Mouse (Mus musculus) heart, embryonic 14.5 days (tissue): Measurements from ENCODE around the gene Sit1. TPM values are rescaled to one million over a fixed set of nuclear protein-coding genes. Genes with fewer than 3 reads are reported as not detected.

Source experiments
- ATAC-seq: fragments of 200-750 bp; cut with Nextera tagmentation; 2 replicates; pipeline ENCODE4 v1.8.0; 2017; ENCODE audit warnings: low read depth, moderate TSS enrichment; ENCODE audit not compliant: insufficient number of reproducible peaks, insufficient read depth, low FRiP score
- H3K27ac ChIP-seq, 2 experiments: fragments of 200-500 bp in 1 of 2; fragments of 300-500 bp in 1 of 2; sonication (generic) in 1 of 2; replicated peaks in 1 of 2; 2 replicates each; pipeline ENCODE4 v1.5.1; 2012 to 2014; ENCODE audit warnings: low read depth in 2 of 2, low read length in 2 of 2, control low read depth in 1 of 2, mild to moderate bottlenecking in 1 of 2, mixed read lengths in 1 of 2; ENCODE audit not compliant: control insufficient read depth in 1 of 2, insufficient read depth in 1 of 2
- H3K27me3 ChIP-seq: fragments of 300-500 bp; sonication (generic); 2 replicates; pipeline ENCODE4 v1.6.1; 2014; ENCODE audit warnings: mild to moderate bottlenecking, low read length, control low read depth; ENCODE audit not compliant: control insufficient read depth, insufficient read depth
- H3K36me3 ChIP-seq: fragments of 300-500 bp; sonication (generic); 2 replicates; pipeline ENCODE4 v1.6.1; 2014; ENCODE audit warnings: mild to moderate bottlenecking, control low read depth, low read length, mixed read lengths; ENCODE audit not compliant: control insufficient read depth, insufficient read depth
- H3K4me1 ChIP-seq, 2 experiments: fragments of 200-500 bp in 1 of 2; fragments of 300-500 bp in 1 of 2; sonication (generic) in 1 of 2; 2 replicates each; pipeline ENCODE4 v1.6.1; 2012 to 2014; ENCODE audit warnings: low read length in 2 of 2, control low read depth in 1 of 2, mixed read lengths in 1 of 2; ENCODE audit not compliant: control insufficient read depth in 2 of 2, insufficient read depth in 2 of 2
- H3K4me2 ChIP-seq: fragments of 300-500 bp; sonication (generic); 2 replicates; pipeline ENCODE4 v1.6.1; 2014; ENCODE audit warnings: mild to moderate bottlenecking, low read length
- H3K4me3 ChIP-seq, 2 experiments: fragments of 200-500 bp in 1 of 2; fragments of 300-500 bp in 1 of 2; sonication (generic) in 1 of 2; 2 replicates each; pipeline ENCODE4 v1.5.1; 2012 to 2014; ENCODE audit warnings: low read length in 2 of 2, mild to moderate bottlenecking in 2 of 2, control low read depth in 1 of 2, low read depth in 1 of 2, moderate library complexity in 1 of 2; ENCODE audit not compliant: control insufficient read depth in 1 of 2, insufficient read depth in 1 of 2
- H3K9ac ChIP-seq: fragments of 300-500 bp; sonication (generic); 2 replicates; pipeline ENCODE4 v1.6.1; 2014; ENCODE audit warnings: mild to moderate bottlenecking, low read length
- H3K9me3 ChIP-seq: fragments of 300-500 bp; sonication (generic); 2 replicates; pipeline ENCODE4 v1.6.1; 2016; ENCODE audit warnings: low read length, control low read depth; ENCODE audit not compliant: control insufficient read depth
- WGBS: fragments of 180-500 bp; shearing (Covaris S2); extraction: QIAGEN DNeasy Blood & Tissue Kit; methylation state at CpG from one replicate; pipeline ENCODE4 v1.1.7; 2014; 5-methylcytosine and 5-hydroxymethylcytosine counted together
- polyA plus RNA-seq: library from polyadenylated mRNA; unstranded; fragments of >200 nt; fragmentation: Nextera tagmentation; extraction: Ambion mirVana; gene quantifications from 2 replicates; pipeline ENCODE4 v1.2.1, GENCODE M21; 2014

Gene Sit1
- polyA plus RNA-seq, 1 experiment from 2014 or later: not detected

DNA sequence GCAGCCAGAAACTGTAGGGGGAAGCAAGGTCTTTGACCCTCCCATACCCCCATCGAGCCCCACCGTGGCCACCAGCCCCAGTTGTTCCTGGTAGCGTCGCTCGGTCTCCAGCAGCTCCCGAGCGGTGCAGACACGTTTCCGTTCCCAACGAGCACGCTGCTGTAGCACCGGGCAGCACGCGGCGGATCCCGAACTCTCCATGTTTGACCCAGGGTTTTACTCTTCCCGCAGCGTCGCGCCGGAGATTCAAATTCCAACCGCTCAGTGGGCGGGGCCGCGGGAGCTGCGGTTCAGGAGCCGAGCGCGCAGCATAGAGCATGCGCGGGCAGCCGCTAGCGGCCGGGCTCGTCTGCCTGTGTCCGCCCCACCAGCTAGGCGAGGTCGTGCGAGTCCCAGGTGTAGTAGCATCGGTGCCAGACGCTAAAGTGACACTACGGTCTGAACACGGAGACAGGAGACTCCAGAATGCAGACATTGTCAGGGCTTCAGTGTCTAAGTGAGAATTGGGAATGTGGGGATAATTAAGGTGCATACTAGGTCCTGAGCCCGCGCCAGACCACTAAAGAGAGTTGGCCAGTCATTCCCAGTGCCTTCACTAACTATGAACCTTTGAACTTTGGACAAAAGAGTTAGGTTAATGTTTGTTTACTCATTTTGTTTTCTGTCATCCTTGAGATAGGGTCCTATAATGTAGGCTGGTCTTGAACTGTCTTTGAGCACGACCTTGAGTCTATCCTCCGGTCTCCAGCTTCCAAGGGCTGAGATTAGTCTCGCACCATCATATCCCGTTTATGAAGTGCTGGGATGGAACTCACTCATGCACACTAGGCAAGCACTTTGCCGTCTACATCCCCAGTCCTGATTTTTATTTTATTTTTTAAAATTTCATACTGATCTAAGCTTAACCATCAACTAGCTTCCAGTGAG, 16.1 kb upstream of the Sit1 start, which contains the start of gene Arhgef39:
Gene Arhgef39, minus strand, starts transcription at position 289 of the 927 bp plus-strand sequence.
- Histone ChIP-seq H3K27me3 (no peaks in the 10 kb centered on the region), H3K9ac (peak within 1 kb of the TSS; percentile 82), H3K27ac (peak within 1 kb of the TSS; percentile 19 to 35; a peak in 2 of 4 replicates), H3K4me3 (peak within 1 kb of the TSS; percentile 57 to 72), H3K36me3 (peaks cover 25% of the 10 kb centered on the region), H3K4me2 (peak within 1 kb of the TSS; percentile 84), H3K9me3 (no peaks in the 10 kb centered on the region), H3K4me1 (peaks cover 22 to 43% of the 10 kb centered on the region in 2 experiments)
- ATAC-seq: peak; percentile 78
- 7% methylated on average over 50 of the region's 50 CpGs for WGBS

DNA sequence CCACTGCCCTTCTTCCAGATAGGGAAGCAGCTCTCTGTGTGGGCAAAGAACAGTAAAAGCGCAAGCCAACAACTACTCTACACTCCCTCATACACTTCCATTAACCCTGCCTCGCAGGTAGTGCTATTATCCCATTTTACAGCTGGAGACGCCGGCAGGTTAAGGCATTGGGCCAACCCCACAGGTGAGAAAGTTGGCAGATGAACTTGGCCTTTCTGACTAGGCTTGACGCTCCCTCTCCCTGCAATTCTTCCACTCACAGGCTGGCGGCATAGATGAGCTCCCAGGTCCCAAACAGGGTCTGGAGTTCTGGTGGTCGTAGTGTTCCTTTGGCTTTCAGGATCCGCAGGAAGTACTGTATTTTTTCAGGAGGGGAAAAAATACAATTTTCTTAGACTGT, 15.4 kb upstream of the Sit1 start:
- Histone ChIP-seq H3K9ac (peak overlapping the region; percentile 82), H3K4me2 (peak overlapping the region; percentile 84), H3K36me3 (peaks cover 25% of the 10 kb centered on the region), H3K27me3 (no peaks in the 10 kb centered on the region), H3K4me1 (peaks cover 22 to 50% of the 10 kb centered on the region in 2 experiments), H3K27ac (peak overlapping the region in 1 of 2 experiments; percentile 35; a peak in 2 of 4 replicates), H3K4me3 (peak overlapping the region; percentile 57 to 72), H3K9me3 (no peaks in the 10 kb centered on the region)
- no peak for ATAC-seq
- 13% methylated on average over 8 of the region's 8 CpGs for WGBS

DNA sequence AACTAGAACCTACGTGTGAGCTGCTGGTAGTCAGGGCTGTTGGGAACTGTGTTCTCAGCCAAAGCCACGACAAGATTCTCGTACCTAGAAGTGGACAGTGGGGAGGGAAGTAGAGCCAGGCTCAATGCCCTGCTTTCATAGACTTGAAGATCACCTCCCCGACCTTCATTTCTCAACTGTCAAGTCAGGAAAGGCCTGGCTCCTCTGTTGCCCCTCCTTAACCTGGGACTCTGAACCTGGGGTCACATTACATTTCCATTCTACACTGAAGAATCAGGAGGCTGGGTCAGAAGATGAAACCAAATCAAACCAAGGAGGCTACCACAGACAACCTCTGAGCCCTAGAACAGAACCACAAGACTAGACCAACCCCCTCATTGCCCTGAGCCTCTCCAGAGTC, 14.4 kb upstream of the Sit1 start:
- no peak for ATAC-seq
- H3K9me3 ChIP-seq: no peaks in the 10 kb centered on the region
- H3K4me1 ChIP-seq: peaks cover 22 to 52% of the 10 kb centered on the region in 2 experiments
- H3K36me3 ChIP-seq: peaks cover 25% of the 10 kb centered on the region
- peak overlapping the region; percentile 82 for H3K9ac ChIP-seq
- H3K27ac ChIP-seq: no peak overlapping the region
- H3K27me3 ChIP-seq: no peaks in the 10 kb centered on the region
- 63% methylated on average over 4 of the region's 4 CpGs for WGBS
- H3K4me3 ChIP-seq: peak overlapping the region; percentile 57 to 72; a peak in 3 of 4 replicates
- H3K4me2 ChIP-seq: peak overlapping the region; percentile 84

DNA sequence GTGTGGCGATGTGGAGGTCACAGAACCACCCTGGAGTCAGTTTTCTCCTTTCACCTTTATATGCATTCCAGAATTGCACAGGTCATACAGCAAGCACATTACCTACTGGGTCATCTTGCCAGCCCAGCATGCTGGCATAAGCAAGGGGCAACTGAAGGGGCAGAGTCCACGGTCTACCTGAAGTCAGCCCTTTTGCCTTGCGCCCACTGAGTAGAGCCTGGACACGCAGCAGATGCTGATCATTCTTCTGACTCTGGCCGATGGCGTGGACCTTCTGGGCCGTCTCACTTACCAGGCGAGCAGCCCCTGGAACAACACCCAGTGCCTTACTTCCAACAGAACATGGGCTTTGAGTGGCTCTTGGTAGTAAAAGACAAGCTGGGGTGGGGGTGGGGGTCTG, 13.9 kb upstream of the Sit1 start:
- peaks cover 25% of the 10 kb centered on the region for H3K36me3 ChIP-seq
- 81% methylated on average over 8 of the region's 8 CpGs for WGBS
- no peak overlapping the region for H3K4me3 ChIP-seq
- peak overlapping the region; percentile 84 for H3K4me2 ChIP-seq
- peak overlapping the region; percentile 82 for H3K9ac ChIP-seq
- peaks cover 22 to 52% of the 10 kb centered on the region in 2 experiments for H3K4me1 ChIP-seq
- no peaks in the 10 kb centered on the region for H3K9me3 ChIP-seq
- ATAC-seq: no peak
- H3K27me3 ChIP-seq: no peaks in the 10 kb centered on the region
- no peak overlapping the region for H3K27ac ChIP-seq

DNA sequence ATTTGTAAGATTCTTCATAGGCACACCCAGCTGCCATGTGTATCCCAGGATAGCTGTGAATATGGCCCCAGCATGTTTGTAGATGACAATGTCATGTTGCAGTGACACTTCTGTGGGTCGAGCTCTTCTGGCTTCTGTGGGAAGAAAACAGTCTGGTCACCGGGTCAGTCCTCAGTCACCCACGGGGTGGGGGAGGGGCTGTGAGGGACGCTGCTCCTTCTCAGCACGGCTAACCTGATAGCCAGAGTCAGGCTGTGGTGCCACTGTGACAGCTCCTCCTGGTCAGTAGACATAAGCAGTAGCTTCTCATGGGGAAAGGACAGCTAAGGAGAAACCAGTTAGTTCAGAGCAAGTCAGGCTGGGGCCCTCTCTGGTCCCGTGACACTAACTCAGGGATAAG, 13.1 kb upstream of the Sit1 start:
- no peak overlapping the region for H3K27ac ChIP-seq
- peaks cover 22 to 52% of the 10 kb centered on the region in 2 experiments for H3K4me1 ChIP-seq
- H3K9me3 ChIP-seq: no peaks in the 10 kb centered on the region
- H3K4me3 ChIP-seq: no peak overlapping the region
- no peak overlapping the region for H3K9ac ChIP-seq
- WGBS: 30% methylated on average over 6 of the region's 6 CpGs
- H3K36me3 ChIP-seq: peaks cover 25% of the 10 kb centered on the region
- no peaks in the 10 kb centered on the region for H3K27me3 ChIP-seq
- no peak for ATAC-seq
- no peak overlapping the region for H3K4me2 ChIP-seq

DNA sequence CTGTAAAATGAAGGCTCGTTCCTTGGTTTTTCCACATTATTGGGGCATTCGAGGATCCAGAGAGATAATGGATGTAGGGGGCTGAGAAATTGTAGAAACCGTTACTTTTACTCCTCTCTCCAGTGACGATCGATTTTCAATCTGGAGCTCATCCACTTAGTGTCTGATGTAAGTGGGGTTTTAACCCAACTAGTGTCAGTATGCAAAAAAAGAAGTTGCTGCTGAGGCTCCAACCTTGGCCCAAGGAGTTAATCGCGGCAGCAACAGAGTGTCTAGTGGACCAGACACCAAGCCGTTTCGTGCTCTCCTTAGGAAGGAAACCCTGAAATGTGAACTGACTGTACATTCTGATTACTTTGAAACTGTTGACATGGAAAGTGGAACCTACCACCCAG, 10.3 kb upstream of the Sit1 start:
- Histone ChIP-seq H3K36me3 (peaks cover 25% of the 10 kb centered on the region), H3K27ac (peak overlapping the region; percentile 79 to 90), H3K9me3 (no peaks in the 10 kb centered on the region), H3K9ac (peak overlapping the region; percentile 92), H3K4me3 (peak overlapping the region; percentile 78 to 81), H3K4me1 (peaks cover 18 to 43% of the 10 kb centered on the region in 2 experiments), H3K27me3 (no peaks in the 10 kb centered on the region), H3K4me2 (peak overlapping the region; percentile 85)
- ATAC-seq: no peak
- WGBS: 1% methylated on average over 9 of the region's 9 CpGs

DNA sequence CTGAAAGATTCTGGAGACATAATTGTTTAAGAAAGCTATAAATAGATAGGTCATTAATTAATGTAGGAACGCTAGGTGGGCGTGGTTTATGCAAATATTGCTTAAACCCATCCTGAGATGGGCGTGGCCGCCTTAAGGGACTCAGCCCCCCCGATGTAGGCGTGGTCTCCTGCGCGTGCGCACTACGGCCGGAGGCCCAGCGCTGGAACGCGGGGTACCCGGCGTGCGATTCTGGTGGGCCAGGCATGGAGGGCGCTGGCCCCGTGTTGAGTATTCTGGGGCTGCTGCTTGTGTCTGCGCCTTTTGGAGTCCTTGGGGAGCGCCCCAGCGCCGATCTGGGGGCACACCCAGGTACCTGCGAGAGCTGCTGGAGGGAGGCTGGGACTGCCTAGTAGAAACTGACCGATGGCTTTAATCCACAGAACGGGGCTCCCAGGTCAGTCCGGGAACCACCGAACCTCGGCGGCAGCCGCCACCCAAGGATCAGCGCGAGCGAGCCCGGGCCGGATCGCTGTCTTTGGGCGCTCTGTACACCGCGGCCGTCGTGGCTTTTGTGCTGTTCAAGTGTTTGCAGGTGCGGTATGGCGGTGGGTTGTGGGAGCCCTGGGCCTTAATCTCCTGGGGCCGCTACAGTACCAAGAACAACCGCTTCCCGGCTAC, 9.8 kb upstream of the Sit1 start:
- H3K4me2 ChIP-seq: peak overlapping the region; percentile 85
- no peaks in the 10 kb centered on the region for H3K27me3 ChIP-seq
- under 1% methylated on average over 47 of the region's 47 CpGs for WGBS
- peak overlapping the region; percentile 78 to 81 for H3K4me3 ChIP-seq
- H3K36me3 ChIP-seq: peaks cover 25% of the 10 kb centered on the region
- H3K9ac ChIP-seq: peak overlapping the region; percentile 92
- peaks cover 16 to 37% of the 10 kb centered on the region in 2 experiments for H3K4me1 ChIP-seq
- H3K9me3 ChIP-seq: no peaks in the 10 kb centered on the region
- peak; percentile 87 for ATAC-seq
- peak overlapping the region; percentile 79 to 90 for H3K27ac ChIP-seq
